Mouse (Mus musculus) heart, postnatal 0 days (tissue): Measurements from ENCODE around the gene Pabpc4.

Source experiments
- CTCF ChIP-seq: IDR thresholded peaks from 2 replicates; pipeline ENCODE4 v1.5.1; 2016; ENCODE audit warnings: antibody characterized with exemption, control low read depth, low read depth
- EP300 ChIP-seq: IDR thresholded peaks from 2 replicates; pipeline ENCODE4 v1.6.1; 2016; ENCODE audit warnings: antibody characterized with exemption, low read depth

DNA sequence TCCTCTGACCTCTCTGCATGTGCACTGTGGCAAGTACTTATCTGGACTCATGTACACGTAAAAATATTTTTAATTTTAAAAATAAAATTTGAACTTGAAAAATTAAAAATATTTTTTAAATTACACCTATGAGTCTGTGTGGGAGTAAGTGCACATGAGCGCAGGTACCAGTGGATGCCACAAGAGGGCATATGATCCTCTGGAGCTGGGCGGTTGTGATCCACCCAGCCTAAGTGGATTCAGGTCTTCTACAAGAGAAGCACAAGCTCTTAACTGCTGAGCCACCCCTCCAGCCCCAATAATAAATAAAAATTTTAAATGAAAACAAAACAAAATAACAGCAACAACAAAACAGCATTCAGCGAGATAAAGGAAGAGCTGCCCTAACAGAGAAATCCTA, 71.0 kb downstream of the Pabpc4 start:
- TF ChIP-seq CTCF, result no peak
- TF ChIP-seq EP300, result no peak
